Comparison of ENCODE assay signal across 26 mouse cellular contexts in the genomic region with DNA sequence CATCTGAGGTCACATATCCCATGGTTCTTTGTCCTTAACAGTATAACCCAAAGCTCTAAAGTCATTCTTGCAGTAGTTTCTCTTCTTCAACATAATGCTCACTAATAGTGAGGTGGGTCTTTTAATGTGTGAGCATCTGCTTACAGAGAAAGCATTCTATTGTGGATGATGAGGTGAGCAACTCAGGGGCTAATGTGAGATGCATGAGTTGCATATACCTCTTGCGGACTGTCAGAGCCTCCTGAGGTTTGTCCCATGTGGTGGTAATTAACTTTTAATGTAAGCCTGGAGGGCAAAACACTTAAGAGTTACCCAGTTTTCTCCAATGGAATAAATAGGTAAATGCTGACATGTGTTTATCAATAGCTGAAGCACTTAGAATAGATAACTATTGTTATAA.
A peak's percentile ranks its signal among the peaks of the same experiment; 100 is the strongest.
DNase-seq lines count a peak whose midpoint lies in the region; ATAC-seq and TF ChIP-seq lines count a peak whose summit lies in the region.
"Had no signal": no experiment of that assay in that cellular context is flagged by ENCODE, and none has a peak within 500 bp of the region (broad histone marks: within the 10 kb centered on the region; RNA-seq: fewer than 3 reads in every experiment).

No protein-coding gene starts in this region.

- no peaks in the 10 kb centered on the region for H3K36me3 ChIP-seq in hindbrain, embryonic 12.5 days
- no peaks in the 10 kb centered on the region for H3K36me3 ChIP-seq in hindbrain, postnatal 0 days (ENCODE audit: insufficient read depth, low read length)
- no peaks in the 10 kb centered on the region for H3K36me3 ChIP-seq in embryonic facial prominence, embryonic 14.5 days (ENCODE audit: control insufficient read depth, insufficient read depth, low read length)
- H3K36me3 ChIP-seq: embryonic facial prominence, embryonic 15.5 days; G1E; heart, embryonic 10.5 days; heart, embryonic 13.5 days; intestine, embryonic 15.5 days had no signal

- peak; percentile 2 for DNase-seq in embryo, embryonic 11 days
- no peak for DNase-seq in embryo, embryonic 10 days (ENCODE audit: low spot score)
- no peak for DNase-seq in hindbrain, postnatal 0 days (ENCODE audit: low spot score)
- no peak for DNase-seq in embryonic facial prominence, embryonic 14.5 days (ENCODE audit: low spot score)
- peak; percentile 32 for DNase-seq in retina, embryonic 14.5 days (ENCODE audit: low spot score)
- no peak for DNase-seq in gastrocnemius, postnatal 4 days (ENCODE audit: low spot score in 2 of 2)
- DNase-seq: adrenal gland, postnatal 10 days; adrenal gland, postnatal 36 days; B cell, adult 2 months; cerebellum, adult 18-20 months; cerebellum, adult 9-10 months; cerebellum, postnatal 14 days; forebrain, postnatal 0 days; gastrocnemius, postnatal 25 days; heart, adult 2 months; kidney, adult 11 months had no signal

- TF ChIP-seq CTCF in hindbrain, postnatal 0 days (IDR thresholded peaks at IDR 0.05; ENCODE audit: low read depth): no peak

- H3K27ac ChIP-seq in hindbrain, embryonic 12.5 days: no peak overlapping the region
- no peak overlapping the region for H3K27ac ChIP-seq in hindbrain, postnatal 0 days
- no peak overlapping the region for H3K27ac ChIP-seq in embryonic facial prominence, embryonic 14.5 days (replicated peaks; ENCODE audit: low read depth, low read length)
- H3K27ac ChIP-seq: embryonic facial prominence, embryonic 15.5 days; heart, adult 2 months; heart, embryonic 10.5 days; heart, embryonic 13.5 days; hindbrain, embryonic 14.5 days; intestine, embryonic 15.5 days had no signal

- H3K4me3 ChIP-seq in hindbrain, embryonic 12.5 days: no peak overlapping the region
- H3K4me3 ChIP-seq in hindbrain, postnatal 0 days (ENCODE audit: low read length): no peak overlapping the region
- H3K4me3 ChIP-seq in embryonic facial prominence, embryonic 14.5 days (ENCODE audit: low read depth, low read length): no peak overlapping the region
- H3K4me3 ChIP-seq: embryonic facial prominence, embryonic 15.5 days; heart, adult 2 months; heart, embryonic 10.5 days; heart, embryonic 13.5 days; intestine, embryonic 15.5 days had no signal

- WGBS in hindbrain, embryonic 12.5 days: 51% methylated on average over 1 of the region's 1 CpGs
- WGBS in hindbrain, postnatal 0 days: 70% methylated on average over 1 of the region's 1 CpGs
- 49% methylated on average over 1 of the region's 1 CpGs for WGBS in embryonic facial prominence, embryonic 14.5 days

- peak; percentile 68 for ATAC-seq in hindbrain, embryonic 12.5 days (ENCODE audit: low FRiP score)
- ATAC-seq in hindbrain, postnatal 0 days: no peak
- 0 out of 2 replicates have a peak, but pooled peaks have one; percentile 53 for ATAC-seq in embryonic facial prominence, embryonic 14.5 days (ENCODE audit: low read depth)
- ATAC-seq: forebrain, embryonic 14.5 days; forebrain, postnatal 0 days; intestine, embryonic 15.5 days; Patski had no signal

- no peak overlapping the region for H3K4me2 ChIP-seq in hindbrain, embryonic 12.5 days (replicated peaks)
- no peak overlapping the region for H3K4me2 ChIP-seq in hindbrain, postnatal 0 days (ENCODE audit: low read depth, low read length)
- no peak overlapping the region for H3K4me2 ChIP-seq in embryonic facial prominence, embryonic 14.5 days (ENCODE audit: low read depth, low read length)
- H3K4me2 ChIP-seq: embryonic facial prominence, embryonic 15.5 days; heart, embryonic 13.5 days; hindbrain, embryonic 14.5 days; intestine, embryonic 15.5 days had no signal

- no peaks in the 10 kb centered on the region for H3K9me3 ChIP-seq in hindbrain, embryonic 12.5 days (replicated peaks)
- no peaks in the 10 kb centered on the region for H3K9me3 ChIP-seq in hindbrain, postnatal 0 days (ENCODE audit: low read length)
- no peaks in the 10 kb centered on the region for H3K9me3 ChIP-seq in embryonic facial prominence, embryonic 14.5 days (ENCODE audit: control insufficient read depth, low read length)
- H3K9me3 ChIP-seq: embryonic facial prominence, embryonic 15.5 days; G1E; heart, embryonic 10.5 days; heart, embryonic 13.5 days; intestine, embryonic 15.5 days had no signal

- no peaks in the 10 kb centered on the region for H3K4me1 ChIP-seq in hindbrain, embryonic 12.5 days
- no peaks in the 10 kb centered on the region for H3K4me1 ChIP-seq in hindbrain, postnatal 0 days (ENCODE audit: insufficient read depth, low read length)
- no peaks in the 10 kb centered on the region for H3K4me1 ChIP-seq in embryonic facial prominence, embryonic 14.5 days (ENCODE audit: control insufficient read depth, insufficient read depth, low read length)
- H3K4me1 ChIP-seq: embryonic facial prominence, embryonic 15.5 days; heart, embryonic 10.5 days; heart, embryonic 13.5 days; intestine, embryonic 15.5 days had no signal

- no peaks in the 10 kb centered on the region for H3K27me3 ChIP-seq in hindbrain, embryonic 12.5 days
- no peaks in the 10 kb centered on the region for H3K27me3 ChIP-seq in hindbrain, postnatal 0 days (ENCODE audit: insufficient read depth, low read length)
- no peaks in the 10 kb centered on the region for H3K27me3 ChIP-seq in embryonic facial prominence, embryonic 14.5 days (replicated peaks; ENCODE audit: control insufficient read depth, insufficient read depth, low read length)
- H3K27me3 ChIP-seq: CH12.LX; embryonic facial prominence, embryonic 15.5 days; heart, embryonic 13.5 days; intestine, embryonic 15.5 days; Patski had no signal

- no peak overlapping the region for H3K9ac ChIP-seq in hindbrain, embryonic 12.5 days
- no peak overlapping the region for H3K9ac ChIP-seq in hindbrain, postnatal 0 days (replicated peaks; ENCODE audit: low read length)
- no peak overlapping the region for H3K9ac ChIP-seq in embryonic facial prominence, embryonic 14.5 days (ENCODE audit: low read depth, low read length)
- H3K9ac ChIP-seq: embryonic facial prominence, embryonic 15.5 days; forebrain, postnatal 0 days; heart, embryonic 13.5 days; hindbrain, embryonic 14.5 days; intestine, embryonic 15.5 days had no signal

Comparison
In these comparisons a context has a peak if more than half of its experiments do, and no peak if none do; other contexts are left out.
1. DNase-seq: peak in embryo, embryonic 11 days (single experiment) and retina, embryonic 14.5 days (single experiment); none in embryo, embryonic 10 days (single experiment), hindbrain, postnatal 0 days (single experiment), embryonic facial prominence, embryonic 14.5 days (single experiment) and gastrocnemius, postnatal 4 days (0 of 2).